Mouse (Mus musculus) cerebellum, adult 2 months (tissue): ENCODE measurements at regions not wholly inside any gene's neighbourhood (a gene's known extent, or its start where the extent isn't known, plus 50 kb on each side); places are given as distances from the start of the nearest gene placed in this dataset.

Source experiments
- CTCF ChIP-seq: fragments of 200-500 bp; IDR thresholded peaks from 2 replicates; pipeline ENCODE4 v1.5.1; 2011; ENCODE audit warnings: low read depth, mild to moderate bottlenecking, control low read depth, low read length, moderate library complexity, borderline replicate concordance; ENCODE audit not compliant: insufficient read depth
- POLR2A ChIP-seq: fragments of 200-500 bp; IDR thresholded peaks from 2 replicates; pipeline ENCODE4 v1.6.1; 2011; ENCODE audit warnings: low read length, control low read depth, borderline replicate concordance; ENCODE audit not compliant: insufficient read depth

GRCm38 (mm10) chr7:94061814-94062545 is 982.3 kb downstream of the Fam181b start:
- TF ChIP-seq CTCF (no peak), POLR2A (no peak)
